Mouse (Mus musculus) intestine, embryonic 14.5 days (tissue): ENCODE measurements at regions not wholly inside any gene's neighbourhood (a gene's known extent, or its start where the extent isn't known, plus 50 kb on each side); places are given as distances from the start of the nearest gene placed in this dataset.

Source experiments
- ATAC-seq: fragments of 200-750 bp; cut with Nextera tagmentation; replicated peaks from 2 replicates; pipeline ENCODE4 v1.8.0; 2017; ENCODE audit warnings: low read depth, moderate number of reproducible peaks, moderate TSS enrichment, moderate library complexity; ENCODE audit not compliant: low FRiP score, low TSS enrichment
- DNase-seq: peaks from one replicate; pipeline ENCODE4 v3.0.0-alpha.2; 2018; ENCODE audit warnings: low spot score
- H3K27ac ChIP-seq: fragments of 300-500 bp; sonication (generic); 2 replicates; pipeline ENCODE4 v1.5.1; 2014; ENCODE audit warnings: low read depth, mild to moderate bottlenecking, control low read depth
- H3K27me3 ChIP-seq: fragments of 300-500 bp; sonication (generic); replicated peaks from 2 replicates; pipeline ENCODE4 v1.6.1; 2014; ENCODE audit warnings: low read length, control low read depth; ENCODE audit not compliant: control insufficient read depth, insufficient read depth
- H3K36me3 ChIP-seq: fragments of 300-500 bp; sonication (generic); 2 replicates; pipeline ENCODE4 v1.6.1; 2014; ENCODE audit warnings: low read length, control low read depth; ENCODE audit not compliant: control insufficient read depth, insufficient read depth
- H3K4me1 ChIP-seq: fragments of 300-500 bp; sonication (generic); replicated peaks from 2 replicates; pipeline ENCODE4 v1.6.1; 2014; ENCODE audit warnings: low read length, control low read depth, mixed read lengths; ENCODE audit not compliant: control insufficient read depth, insufficient read depth
- H3K4me2 ChIP-seq: fragments of 300-500 bp; sonication (generic); 2 replicates; pipeline ENCODE4 v1.6.1; 2014; ENCODE audit warnings: low read length
- H3K4me3 ChIP-seq: fragments of 300-500 bp; sonication (generic); 2 replicates; pipeline ENCODE4 v1.5.1; 2014; ENCODE audit warnings: low read depth, low read length, control low read depth, mixed read lengths
- H3K9ac ChIP-seq: fragments of 300-500 bp; sonication (generic); 2 replicates; pipeline ENCODE4 v1.6.1; 2014; ENCODE audit warnings: mild to moderate bottlenecking, low read length
- H3K9me3 ChIP-seq: fragments of 300-500 bp; sonication (generic); 2 replicates; pipeline ENCODE4 v1.6.1; 2016; ENCODE audit warnings: low read length, control low read depth; ENCODE audit not compliant: control insufficient read depth
- WGBS: fragments of 180-500 bp; shearing (Covaris S2); extraction: QIAGEN DNeasy Blood & Tissue Kit; methylation state at CpG from one replicate; pipeline ENCODE4 v1.1.7; 2014; 5-methylcytosine and 5-hydroxymethylcytosine counted together

- no peaks in the 10 kb centered on the region for H3K36me3 ChIP-seq
- H3K4me3 ChIP-seq: no peak overlapping the region
- no peaks in the 10 kb centered on the region for H3K4me1 ChIP-seq
- ATAC-seq (no peak), DNase-seq (no peak)
- H3K4me2 ChIP-seq: no peak overlapping the region
- no peak overlapping the region for H3K9ac ChIP-seq
- H3K27me3 ChIP-seq: no peaks in the 10 kb centered on the region
- no peak overlapping the region for H3K27ac ChIP-seq
- H3K9me3 ChIP-seq: no peaks in the 10 kb centered on the region
- 85% methylated on average over 6 of the region's 6 CpGs for WGBS
These were observed 111.3 kb upstream of the Ptger4 start for GRCm38 (mm10) chr15:5355332-5355731.

- Histone ChIP-seq H3K9me3 (no peaks in the 10 kb centered on the region), H3K4me2 (no peak overlapping the region), H3K27ac (no peak overlapping the region), H3K36me3 (no peaks in the 10 kb centered on the region), H3K4me3 (no peak overlapping the region), H3K9ac (no peak overlapping the region), H3K27me3 (no peaks in the 10 kb centered on the region), H3K4me1 (no peaks in the 10 kb centered on the region)
- 77% methylated on average over 7 of the region's 7 CpGs for WGBS
- no peak for ATAC-seq
- no peak for DNase-seq
These were observed 110.3 kb upstream of the Ptger4 start for GRCm38 (mm10) chr15:5354328-5354727.

GRCm38 (mm10) chr15:5348881-5349280 lies 104.9 kb upstream of the Ptger4 start:
- Histone ChIP-seq H3K9ac (no peak overlapping the region), H3K4me2 (no peak overlapping the region), H3K27me3 (no peaks in the 10 kb centered on the region), H3K36me3 (no peaks in the 10 kb centered on the region), H3K27ac (no peak overlapping the region), H3K9me3 (no peaks in the 10 kb centered on the region), H3K4me1 (no peaks in the 10 kb centered on the region), H3K4me3 (no peak overlapping the region)
- ATAC-seq: no peak
- no peak for DNase-seq
- WGBS: 88% methylated on average over 4 of the region's 4 CpGs

DNA sequence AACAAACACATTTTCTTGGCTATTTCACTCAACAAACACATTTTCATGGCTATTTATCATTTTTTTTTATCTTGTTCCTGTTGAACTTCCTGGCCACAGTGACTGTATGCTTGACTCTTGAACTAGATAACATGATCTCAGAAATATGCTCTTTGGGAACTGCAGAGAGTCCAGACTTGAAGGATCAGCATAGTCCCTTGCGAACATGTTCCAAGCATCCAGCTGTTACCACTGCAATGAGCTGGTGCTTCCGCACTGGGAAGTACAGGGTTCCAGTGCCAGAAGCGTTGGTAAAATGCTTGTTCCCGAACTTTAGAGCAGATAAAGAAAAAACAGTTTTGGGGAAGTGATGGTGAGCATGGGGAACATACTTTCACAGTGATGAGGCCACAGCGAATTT lies 103.7 kb upstream of the Ptger4 start:
- Histone ChIP-seq H3K4me2 (no peak overlapping the region), H3K9me3 (no peaks in the 10 kb centered on the region), H3K27ac (no peak overlapping the region), H3K27me3 (no peaks in the 10 kb centered on the region), H3K4me1 (no peaks in the 10 kb centered on the region), H3K4me3 (no peak overlapping the region), H3K9ac (no peak overlapping the region), H3K36me3 (no peaks in the 10 kb centered on the region)
- no peak for ATAC-seq
- DNase-seq: no peak
- WGBS: 90% methylated on average over 5 of the region's 5 CpGs

DNA sequence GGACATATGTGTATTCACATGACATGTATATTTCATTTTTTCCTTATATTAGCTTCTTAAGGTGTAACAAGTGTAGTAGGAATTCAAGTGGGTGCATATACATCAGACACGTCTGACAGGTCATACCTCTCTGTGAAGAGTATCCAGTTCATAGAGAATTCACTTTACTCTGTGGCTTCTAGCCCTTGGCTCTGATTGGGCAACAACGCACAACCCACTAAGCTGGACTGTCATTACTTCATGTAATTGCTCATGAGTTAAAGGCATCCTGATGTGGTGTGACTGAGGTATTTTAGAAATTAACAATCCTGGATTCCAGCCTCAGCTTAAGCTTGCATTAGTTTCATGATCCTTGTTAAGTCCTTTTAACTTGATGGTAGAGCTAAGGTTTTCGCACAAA lies 103.0 kb upstream of the Ptger4 start:
- no peak overlapping the region for H3K9ac ChIP-seq
- no peak for ATAC-seq
- 97% methylated on average over 3 of the region's 3 CpGs for WGBS

GRCm38 (mm10) chr15:5343794-5344193 lies 99.8 kb upstream of the Ptger4 start:
- ATAC-seq: no peak
- Histone ChIP-seq H3K4me2 (no peak overlapping the region), H3K4me3 (no peak overlapping the region), H3K27me3 (no peaks in the 10 kb centered on the region), H3K27ac (no peak overlapping the region), H3K4me1 (no peaks in the 10 kb centered on the region), H3K9ac (no peak overlapping the region), H3K9me3 (no peaks in the 10 kb centered on the region), H3K36me3 (no peaks in the 10 kb centered on the region)
- WGBS: 43% methylated on average over 6 of the region's 6 CpGs
- peak; percentile 52 for DNase-seq

More for the DNA sequence above, 103.0 kb upstream of the Ptger4 start:
- Histone ChIP-seq H3K9me3 (no peaks in the 10 kb centered on the region), H3K4me2 (no peak overlapping the region), H3K27me3 (no peaks in the 10 kb centered on the region), H3K4me1 (no peaks in the 10 kb centered on the region), H3K27ac (no peak overlapping the region), H3K4me3 (no peak overlapping the region), H3K36me3 (no peaks in the 10 kb centered on the region)
- DNase-seq: no peak

DNA sequence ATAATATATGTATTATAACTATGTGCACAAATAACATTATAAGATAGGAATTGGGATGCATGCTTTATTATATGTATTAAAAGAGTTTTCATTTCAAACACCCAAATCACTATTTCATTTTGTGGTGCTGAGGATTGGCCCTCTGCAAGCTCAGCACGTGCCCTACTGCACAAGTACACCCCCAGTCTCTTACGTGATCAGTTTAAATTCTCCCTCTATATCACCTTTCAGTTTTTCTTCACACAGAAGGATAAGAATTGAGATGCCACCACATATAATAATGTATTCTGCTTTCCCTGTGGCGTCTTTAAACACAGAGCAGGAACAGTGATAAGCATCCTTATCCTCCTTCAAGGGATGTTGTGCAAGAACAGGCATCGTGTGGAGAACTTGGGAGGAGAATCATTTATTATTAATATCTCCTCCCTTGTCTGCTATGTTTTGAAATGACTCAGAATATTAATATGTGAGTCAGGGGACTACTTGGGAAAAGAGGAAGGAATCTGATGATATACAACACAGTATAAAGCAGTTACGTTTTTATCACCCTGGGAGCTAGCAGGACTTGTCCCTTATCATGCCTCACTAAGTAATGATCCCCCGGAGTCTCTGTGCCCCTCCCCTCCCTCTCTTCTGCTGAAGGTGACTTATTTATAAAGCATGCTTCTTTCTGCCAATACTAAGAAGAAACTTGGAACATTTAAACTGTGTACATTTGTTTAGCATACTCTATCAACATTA lies 91.7 kb upstream of the Ptger4 start:
- no peak overlapping the region for H3K4me3 ChIP-seq
- H3K4me1 ChIP-seq: no peaks in the 10 kb centered on the region
- ATAC-seq: no peak
- H3K27me3 ChIP-seq: no peaks in the 10 kb centered on the region
- 49% methylated on average over 6 of the region's 6 CpGs for WGBS
- no peak overlapping the region for H3K9ac ChIP-seq
- H3K9me3 ChIP-seq: no peaks in the 10 kb centered on the region
- no peak overlapping the region for H3K27ac ChIP-seq
- no peak for DNase-seq
- H3K4me2 ChIP-seq: no peak overlapping the region
- no peaks in the 10 kb centered on the region for H3K36me3 ChIP-seq

- no peak for DNase-seq
- WGBS: 72% methylated on average over 4 of the region's 4 CpGs
- Histone ChIP-seq H3K4me3 (no peak overlapping the region), H3K9ac (no peak overlapping the region), H3K9me3 (no peaks in the 10 kb centered on the region), H3K36me3 (no peaks in the 10 kb centered on the region), H3K4me2 (no peak overlapping the region), H3K4me1 (no peaks in the 10 kb centered on the region), H3K27me3 (no peaks in the 10 kb centered on the region), H3K27ac (no peak overlapping the region)
- no peak for ATAC-seq
These were observed 83.0 kb upstream of the Ptger4 start for GRCm38 (mm10) chr15:5326996-5327395.

- no peak overlapping the region for H3K9ac ChIP-seq
- no peak for ATAC-seq
- no peaks in the 10 kb centered on the region for H3K9me3 ChIP-seq
These were observed 77.7 kb upstream of the Ptger4 start for GRCm38 (mm10) chr15:5321691-5322090.

More at GRCm38 (mm10) chr15:5321691-5322090, 77.7 kb upstream of the Ptger4 start:
- no peak overlapping the region for H3K4me2 ChIP-seq
- no peak for DNase-seq
- no peaks in the 10 kb centered on the region for H3K36me3 ChIP-seq
- H3K4me3 ChIP-seq: no peak overlapping the region
- H3K27me3 ChIP-seq: no peaks in the 10 kb centered on the region
- no peak overlapping the region for H3K27ac ChIP-seq
- no peaks in the 10 kb centered on the region for H3K4me1 ChIP-seq
